ENCODE assay signal across 16 mouse cellular contexts in genomic region chr14:99280399-99280798, GRCm38 (mm10). TPM values are rescaled to one million over a fixed set of nuclear protein-coding genes. Genes with fewer than 3 reads are reported as not detected.
"Had no signal": no experiment of that assay in that cellular context is flagged by ENCODE, and none has a peak within 500 bp of the region (broad histone marks: within the 10 kb centered on the region; RNA-seq: fewer than 3 reads in every experiment).

No protein-coding gene starts in this region.

- H3K36me3 ChIP-seq: midbrain, embryonic 13.5 days; midbrain, embryonic 15.5 days; neural tube, embryonic 12.5 days; stomach, embryonic 15.5 days had no signal

- H3K9ac ChIP-seq: liver, embryonic 14.5 days; lung, embryonic 14.5 days; midbrain, embryonic 13.5 days; midbrain, embryonic 15.5 days; neural tube, embryonic 12.5 days; stomach, embryonic 15.5 days had no signal

- H3K27me3 ChIP-seq: neural tube, embryonic 12.5 days; stomach, embryonic 15.5 days had no signal

- H3K4me3 ChIP-seq: megakaryocyte, embryonic 14.5 days; midbrain, embryonic 13.5 days; midbrain, embryonic 15.5 days; neural tube, embryonic 12.5 days; stomach, embryonic 15.5 days had no signal

- H3K27ac ChIP-seq: liver, embryonic 14.5 days; macrophage; midbrain, embryonic 13.5 days; midbrain, embryonic 15.5 days; neural tube, embryonic 12.5 days; stomach, embryonic 15.5 days; stomach, postnatal 0 days had no signal

- ATAC-seq: midbrain, embryonic 13.5 days; midbrain, embryonic 15.5 days had no signal

- H3K4me2 ChIP-seq: lung, embryonic 14.5 days; midbrain, embryonic 11.5 days; midbrain, embryonic 13.5 days; midbrain, embryonic 15.5 days; neural tube, embryonic 12.5 days; stomach, embryonic 15.5 days had no signal

- H3K4me1 ChIP-seq: midbrain, embryonic 15.5 days; neural tube, embryonic 12.5 days; stomach, embryonic 15.5 days had no signal

- DNase-seq: lung, adult 18-20 months; lung, embryonic 14.5 days; lung, postnatal 10 days; lung, postnatal 36 days; right cerebral cortex, postnatal 14 days; thymus, postnatal 14 days; thymus, postnatal 36 days had no signal

- H3K9me3 ChIP-seq: megakaryocyte, embryonic 14.5 days; midbrain, embryonic 13.5 days; midbrain, embryonic 15.5 days; neural tube, embryonic 12.5 days; stomach, embryonic 15.5 days had no signal

RNA-seq across cellular contexts. Expression of gene Klf5, which starts 18.1 kb away (rescaled TPM):
- polyA plus RNA-seq: macrophage had no signal
